Mouse (Mus musculus) liver, embryonic 12.5 days (tissue): Measurements from ENCODE around the gene Cttn. TPM values are rescaled to one million over a fixed set of nuclear protein-coding genes. Genes with fewer than 3 reads are reported as not detected.

Experiments
- ATAC-seq: fragments of 200-750 bp; cut with Nextera tagmentation; 2 replicates; pipeline ENCODE4 v1.8.0; 2017; ENCODE audit warnings: moderate number of reproducible peaks, mild to moderate bottlenecking, moderate library complexity
- H3K27ac ChIP-seq: fragments of 300-500 bp; sonication (generic); 2 replicates; pipeline ENCODE4 v1.5.1; 2016; ENCODE audit warnings: mild to moderate bottlenecking
- H3K27me3 ChIP-seq: fragments of 300-500 bp; sonication (generic); replicated peaks from 2 replicates; pipeline ENCODE4 v1.6.1; 2016; ENCODE audit warnings: mild to moderate bottlenecking, moderate library complexity
- H3K36me3 ChIP-seq: fragments of 300-500 bp; sonication (generic); 2 replicates; pipeline ENCODE4 v1.6.1; 2016; ENCODE audit warnings: mild to moderate bottlenecking, moderate library complexity
- H3K4me1 ChIP-seq: fragments of 300-500 bp; sonication (generic); 2 replicates; pipeline ENCODE4 v1.6.1; 2016
- H3K4me2 ChIP-seq: fragments of 300-500 bp; sonication (generic); 2 replicates; pipeline ENCODE4 v1.6.1; 2016; ENCODE audit warnings: mild to moderate bottlenecking, moderate library complexity
- H3K4me3 ChIP-seq: fragments of 300-500 bp; sonication (generic); 2 replicates; pipeline ENCODE4 v1.5.1; 2016; ENCODE audit warnings: mild to moderate bottlenecking, moderate library complexity
- H3K9ac ChIP-seq: fragments of 300-500 bp; sonication (generic); 2 replicates; pipeline ENCODE4 v1.6.1; 2016; ENCODE audit warnings: mild to moderate bottlenecking, moderate library complexity
- H3K9me3 ChIP-seq: fragments of 300-500 bp; sonication (generic); replicated peaks from 2 replicates; pipeline ENCODE4 v1.6.1; 2016; ENCODE audit warnings: mild to moderate bottlenecking, moderate library complexity
- WGBS: fragments of 180-500 bp; shearing (Covaris S2); methylation state at CpG from one replicate; pipeline ENCODE4 v1.1.7; 2016; ENCODE audit not compliant: insufficient replicate concordance; 5-methylcytosine and 5-hydroxymethylcytosine counted together
- polyA plus RNA-seq: library from polyadenylated mRNA; unstranded; fragments of >200 nt; fragmentation: Nextera tagmentation; extraction: Ambion mirVana; gene quantifications from 2 replicates; pipeline ENCODE4 v1.2.1, GENCODE M21; 2016

Gene Cttn
- polyA plus RNA-seq, result 61.7 and 65.3 TPM in 2 replicates

GRCm38 (mm10) chr7:144470545-144471059 lies at the start of gene Cttn:
TSS of gene Cttn (minus strand) at chr7:144471009.
- Histone ChIP-seq H3K4me1 (peaks cover 32% of the 10 kb centered on the region), H3K27me3 (no peaks in the 10 kb centered on the region), H3K4me2 (peak within 1 kb of the TSS; percentile 96), H3K27ac (peak within 1 kb of the TSS; percentile 83), H3K9ac (peak within 1 kb of the TSS; percentile 94), H3K4me3 (peak within 1 kb of the TSS; percentile 90), H3K9me3 (no peaks in the 10 kb centered on the region), H3K36me3 (peaks cover 13% of the 10 kb centered on the region)
- 2% methylated on average over 30 of the region's 30 CpGs for whole genome bisulfite sequencing
- peak; percentile 91 for ATAC-seq

- Histone ChIP-seq H3K4me2 (no peak overlapping the region), H3K4me1 (peaks cover 36% of the 10 kb centered on the region), H3K36me3 (peaks cover 57% of the 10 kb centered on the region), H3K27me3 (no peaks in the 10 kb centered on the region), H3K9me3 (no peaks in the 10 kb centered on the region), H3K4me3 (no peak overlapping the region), H3K27ac (no peak overlapping the region), H3K9ac (no peak overlapping the region)
- ATAC-seq, result no peak
- 86% methylated on average over 5 of the region's 5 CpGs for WGBS
These were observed 49.0 kb upstream of the Cttn start for GRCm38 (mm10) chr7:144519852-144520251.

GRCm38 (mm10) chr7:144516711-144517110 lies 45.9 kb upstream of the Cttn start:
- no peaks in the 10 kb centered on the region for H3K27me3 ChIP-seq
- 77% methylated on average over 5 of the region's 5 CpGs for WGBS
- no peaks in the 10 kb centered on the region for H3K9me3 ChIP-seq
- H3K4me2 ChIP-seq, result no peak overlapping the region
- no peak overlapping the region for H3K4me3 ChIP-seq
- H3K4me1 ChIP-seq, result peaks cover 5% of the 10 kb centered on the region
- no peak for ATAC-seq
- peaks cover 85% of the 10 kb centered on the region for H3K36me3 ChIP-seq
- H3K9ac ChIP-seq, result no peak overlapping the region
- no peak overlapping the region for H3K27ac ChIP-seq

- Histone ChIP-seq H3K9me3 (no peaks in the 10 kb centered on the region), H3K4me1 (peaks cover 37% of the 10 kb centered on the region), H3K4me2 (no peak overlapping the region), H3K27me3 (no peaks in the 10 kb centered on the region), H3K4me3 (no peak overlapping the region), H3K9ac (0 out of 2 replicates have a peak overlapping the region, but pooled peaks have one; percentile 24), H3K36me3 (peaks cover 99% of the 10 kb centered on the region), H3K27ac (no peak overlapping the region)
- peak; percentile 60; the same call in 1 of the 2 replicates for ATAC-seq
- WGBS, result 77% methylated on average over 4 of the region's 4 CpGs
These were observed 38.3 kb upstream of the Cttn start for GRCm38 (mm10) chr7:144509090-144509489.

DNA sequence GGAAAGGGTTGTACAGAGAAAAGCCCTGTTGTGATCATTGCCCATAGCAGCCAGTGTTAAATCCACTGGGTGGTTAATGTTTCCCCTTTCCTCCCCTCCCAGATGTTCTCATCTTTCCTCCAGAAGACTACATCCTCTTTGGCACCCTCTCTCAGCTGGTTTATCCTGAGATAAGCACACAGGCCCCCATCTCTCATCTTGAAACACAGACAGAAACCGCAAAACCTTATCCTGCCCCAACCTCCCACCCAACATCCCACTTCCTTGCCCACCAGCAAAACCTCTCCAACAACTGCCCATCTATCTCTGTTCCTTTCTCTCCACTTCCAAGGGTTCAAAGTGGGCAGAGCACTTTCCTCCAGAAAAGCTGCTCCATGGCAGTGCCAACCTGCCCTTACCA lies 36.0 kb upstream of the Cttn start:
- H3K36me3 ChIP-seq, result peaks cover 99% of the 10 kb centered on the region
- peaks cover 37% of the 10 kb centered on the region for H3K4me1 ChIP-seq
- H3K9ac ChIP-seq, result no peak overlapping the region
- no peaks in the 10 kb centered on the region for H3K27me3 ChIP-seq
- no peak overlapping the region for H3K4me2 ChIP-seq
- WGBS, result 50% methylated on average over 1 of the region's 1 CpGs
- peak overlapping the region; percentile 25; the same call in 1 of the 2 replicates for H3K27ac ChIP-seq
- no peak overlapping the region for H3K4me3 ChIP-seq
- no peak for ATAC-seq
- no peaks in the 10 kb centered on the region for H3K9me3 ChIP-seq

DNA sequence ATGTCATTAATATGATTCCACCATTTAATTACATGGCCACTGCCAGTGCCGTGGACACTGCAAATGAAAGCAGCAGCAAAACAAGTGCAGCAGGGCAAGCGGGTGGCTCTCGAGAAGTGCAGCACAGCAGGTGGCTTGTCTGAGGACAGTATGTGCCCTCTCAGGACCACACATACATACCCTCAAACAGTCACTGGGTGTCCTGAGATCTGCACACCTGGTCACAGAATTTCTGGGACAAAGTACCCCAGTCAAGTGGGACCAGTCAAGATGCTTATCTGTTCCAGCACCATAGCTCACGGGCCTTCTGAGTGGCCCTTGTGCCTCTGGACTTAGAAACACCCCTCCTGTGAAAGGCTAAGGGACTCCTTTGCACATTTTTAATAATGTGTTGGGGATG lies 33.1 kb upstream of the Cttn start:
- Histone ChIP-seq H3K9ac (no peak overlapping the region), H3K4me2 (no peak overlapping the region), H3K4me3 (no peak overlapping the region), H3K27ac (no peak overlapping the region), H3K9me3 (no peaks in the 10 kb centered on the region), H3K36me3 (peaks cover 99% of the 10 kb centered on the region), H3K27me3 (no peaks in the 10 kb centered on the region), H3K4me1 (peaks cover 36% of the 10 kb centered on the region)
- 81% methylated on average over 4 of the region's 4 CpGs for WGBS
- no peak for ATAC-seq

- ATAC-seq, result peak; percentile 84
- peaks cover 72% of the 10 kb centered on the region for H3K4me1 ChIP-seq
These were observed 22.1 kb upstream of the Cttn start for GRCm38 (mm10) chr7:144492931-144493330.

DNA sequence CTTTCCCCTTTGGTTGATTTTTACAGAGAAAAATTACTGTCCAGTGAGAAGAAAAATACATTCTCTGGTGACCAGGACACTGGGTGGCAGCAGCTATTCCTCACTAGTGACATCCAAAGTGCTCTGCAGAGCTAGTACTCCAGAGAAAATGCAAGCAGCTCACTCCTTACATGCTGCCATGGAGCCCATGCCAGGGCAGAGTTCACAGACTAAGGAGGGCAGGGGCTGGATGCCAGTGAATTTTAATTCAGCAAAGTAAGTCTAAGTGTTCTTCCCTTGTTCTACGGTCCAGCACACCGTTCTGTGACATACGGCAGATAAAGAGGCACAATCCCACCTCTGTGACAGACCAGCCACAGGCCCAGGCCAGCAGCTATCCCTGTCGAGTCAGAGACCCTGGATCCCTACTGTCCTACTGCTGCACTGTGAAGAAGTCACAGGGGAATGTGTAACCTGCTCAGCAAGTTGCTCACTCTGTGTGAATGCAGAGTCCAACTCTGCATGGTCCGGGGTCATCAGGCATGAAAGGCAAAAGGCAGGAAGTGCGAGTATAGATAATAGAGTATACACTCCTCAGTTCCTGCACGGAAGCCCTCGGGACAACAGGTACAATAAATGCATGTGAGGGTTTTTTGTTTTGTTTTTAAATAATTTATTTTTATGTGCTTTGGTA lies 19.5 kb upstream of the Cttn start:
- peaks cover 75% of the 10 kb centered on the region for H3K4me1 ChIP-seq
- H3K4me2 ChIP-seq, result no peak overlapping the region
- no peaks in the 10 kb centered on the region for H3K27me3 ChIP-seq
- H3K36me3 ChIP-seq, result peaks cover 71% of the 10 kb centered on the region
- H3K27ac ChIP-seq, result peak overlapping the region; percentile 74
- H3K4me3 ChIP-seq, result no peak overlapping the region
- 39% methylated on average over 8 of the region's 8 CpGs for WGBS
- H3K9me3 ChIP-seq, result no peaks in the 10 kb centered on the region
- ATAC-seq, result no peak
- H3K9ac ChIP-seq, result peak overlapping the region; percentile 34; the same call in 1 of the 2 replicates

More at GRCm38 (mm10) chr7:144492931-144493330, 22.1 kb upstream of the Cttn start:
- H3K9me3 ChIP-seq, result no peaks in the 10 kb centered on the region
- WGBS, result 17% methylated on average over 1 of the region's 1 CpGs
- H3K9ac ChIP-seq, result peak overlapping the region; percentile 40; the same call in 1 of the 2 replicates
- peaks cover 73% of the 10 kb centered on the region for H3K36me3 ChIP-seq
- peak overlapping the region; percentile 86 for H3K27ac ChIP-seq
- peak overlapping the region; percentile 38 for H3K4me2 ChIP-seq
- H3K4me3 ChIP-seq, result no peak overlapping the region
- H3K27me3 ChIP-seq, result no peaks in the 10 kb centered on the region

DNA sequence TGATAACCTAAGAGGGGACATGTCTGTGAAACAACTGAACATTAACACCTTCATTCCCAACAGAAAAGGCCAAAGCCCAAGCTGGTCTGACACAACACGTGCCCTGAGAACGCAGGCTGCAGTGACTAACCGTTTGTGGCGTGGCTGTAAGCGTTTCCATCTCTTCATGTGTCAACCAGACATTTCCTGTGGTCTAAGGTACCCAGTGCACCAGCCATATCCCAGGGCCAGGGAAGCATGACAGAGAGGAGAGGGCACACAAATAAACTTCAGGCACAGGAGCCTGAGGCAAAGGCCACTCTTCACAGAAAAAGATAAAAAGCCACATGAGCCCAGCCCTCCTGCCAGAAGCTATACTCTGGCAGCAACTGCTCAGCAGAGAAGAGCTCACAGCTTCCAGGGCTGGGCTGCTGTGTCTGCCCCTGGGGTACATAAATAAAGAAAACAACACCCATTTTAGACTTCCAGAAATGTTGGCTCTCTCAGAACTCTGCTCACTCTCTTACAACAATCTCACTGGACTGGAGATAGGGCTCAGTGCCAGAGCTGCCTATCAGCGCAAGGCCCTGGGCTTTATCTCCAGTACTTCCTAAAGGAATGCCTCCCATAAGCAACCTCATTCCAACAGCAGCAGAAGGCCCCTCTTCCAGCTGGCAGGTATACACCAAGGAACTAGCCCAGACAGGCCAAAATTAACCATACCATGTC lies 18.4 kb upstream of the Cttn start:
- Histone ChIP-seq H3K36me3 (peaks cover 70% of the 10 kb centered on the region), H3K9ac (no peak overlapping the region), H3K4me3 (no peak overlapping the region), H3K9me3 (no peaks in the 10 kb centered on the region), H3K27ac (peak overlapping the region; percentile 74), H3K4me1 (peaks cover 66% of the 10 kb centered on the region), H3K4me2 (no peak overlapping the region; the same call in 1 of the 2 replicates), H3K27me3 (no peaks in the 10 kb centered on the region)
- WGBS, result 9% methylated on average over 6 of the region's 6 CpGs
- ATAC-seq, result peak; percentile 27; the same call in 1 of the 2 replicates

DNA sequence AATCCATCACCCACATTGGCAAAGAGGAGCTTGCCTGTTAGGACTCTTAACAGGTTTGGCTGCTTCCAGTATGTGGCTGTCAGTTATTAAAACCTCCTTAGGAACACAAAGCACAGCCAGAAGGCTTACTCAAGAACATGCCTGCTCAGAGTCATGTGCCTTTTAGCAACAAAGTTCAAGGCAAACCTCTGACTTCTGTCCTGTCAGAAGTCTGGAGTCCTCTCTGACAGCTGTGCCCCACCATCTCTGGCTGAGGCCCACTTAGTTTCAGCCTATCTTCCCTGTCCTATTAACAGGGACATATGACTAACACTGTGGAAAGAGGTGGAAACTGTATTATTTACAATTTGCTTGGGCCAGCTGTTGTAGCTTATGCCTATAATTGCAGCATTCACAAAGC lies 9.5 kb upstream of the Cttn start:
- H3K9ac ChIP-seq, result no peak overlapping the region
- no peaks in the 10 kb centered on the region for H3K27me3 ChIP-seq
- no peak overlapping the region for H3K4me3 ChIP-seq
- H3K9me3 ChIP-seq, result no peaks in the 10 kb centered on the region
- H3K4me1 ChIP-seq, result no peaks in the 10 kb centered on the region
- no peak overlapping the region for H3K4me2 ChIP-seq
- no peak overlapping the region for H3K27ac ChIP-seq
- ATAC-seq, result no peak
- peaks cover 92% of the 10 kb centered on the region for H3K36me3 ChIP-seq

DNA sequence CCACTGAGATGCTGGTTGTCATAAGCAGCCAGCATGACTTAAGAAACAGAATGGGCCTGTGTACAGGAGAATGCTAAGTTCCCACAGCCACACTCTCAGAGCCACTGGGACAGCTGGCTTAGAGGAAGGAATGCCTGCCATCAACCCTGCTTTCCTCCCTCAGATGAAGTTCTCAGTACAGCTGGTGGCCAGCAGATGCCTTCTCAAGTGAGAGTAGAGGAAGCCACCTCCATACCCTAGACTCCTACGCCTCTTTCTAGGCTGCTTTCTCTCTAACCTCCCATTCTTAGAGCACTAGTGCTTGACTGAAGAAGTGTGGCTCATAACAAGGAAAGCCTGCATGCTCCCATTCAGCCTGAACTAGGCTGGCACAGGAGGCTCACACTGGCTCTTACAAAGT lies 8.8 kb upstream of the Cttn start:
- H3K9me3 ChIP-seq, result no peaks in the 10 kb centered on the region
- no peak for ATAC-seq
- no peak overlapping the region for H3K4me2 ChIP-seq
- no peak overlapping the region for H3K4me3 ChIP-seq
- peaks cover 85% of the 10 kb centered on the region for H3K36me3 ChIP-seq
- no peaks in the 10 kb centered on the region for H3K4me1 ChIP-seq
- WGBS, result 88% methylated on average over 1 of the region's 1 CpGs
- no peaks in the 10 kb centered on the region for H3K27me3 ChIP-seq
- H3K27ac ChIP-seq, result no peak overlapping the region
- H3K9ac ChIP-seq, result no peak overlapping the region

DNA sequence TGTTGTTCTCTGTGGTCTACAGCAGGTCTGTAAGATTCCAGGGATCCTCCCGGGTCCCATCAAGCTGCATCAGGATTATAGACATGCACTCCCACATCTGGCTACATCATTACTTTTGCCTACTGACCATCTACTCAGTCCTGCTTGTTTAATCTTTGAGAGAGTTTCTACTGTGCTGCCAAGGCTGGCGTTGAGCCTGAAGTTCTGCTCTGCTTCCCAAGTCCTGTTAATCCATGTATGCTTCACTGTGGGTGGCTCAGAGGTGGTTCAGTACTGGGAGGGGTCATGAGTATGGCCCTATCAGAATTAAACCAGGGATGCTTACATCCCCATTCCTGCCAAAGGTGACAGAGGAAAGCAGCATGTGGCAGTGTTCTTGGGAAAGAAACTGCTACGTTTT lies 4.9 kb upstream of the Cttn start:
- peaks cover 47% of the 10 kb centered on the region for H3K36me3 ChIP-seq
- H3K27me3 ChIP-seq, result no peaks in the 10 kb centered on the region
- peaks cover 6% of the 10 kb centered on the region for H3K4me1 ChIP-seq
- H3K9ac ChIP-seq, result no peak overlapping the region
- 80% methylated on average over 3 of the region's 3 CpGs for WGBS
- ATAC-seq, result no peak
- H3K4me2 ChIP-seq, result no peak overlapping the region
- H3K4me3 ChIP-seq, result no peak overlapping the region
- H3K9me3 ChIP-seq, result no peaks in the 10 kb centered on the region
- no peak overlapping the region for H3K27ac ChIP-seq
